8 mouse cellular contexts compared by ENCODE assay signal in genomic region chr11:69072666-69073064, GRCm38 (mm10). TPM values are rescaled to one million over a fixed set of nuclear protein-coding genes. Genes with fewer than 3 reads are reported as not detected.
DNase-seq lines count a peak whose midpoint lies in the region; ATAC-seq lines count a peak whose summit lies in the region.

No protein-coding gene starts in this region.

- 10% methylated on average over 9 of the region's 9 CpGs for WGBS in kidney, embryonic 16.5 days
- 13% methylated on average over 9 of the region's 9 CpGs for WGBS in embryonic facial prominence, embryonic 13.5 days
- WGBS in intestine, embryonic 15.5 days: 5% methylated on average over 9 of the region's 9 CpGs
- 8% methylated on average over 9 of the region's 9 CpGs for WGBS in neural tube, embryonic 12.5 days

- H3K36me3 ChIP-seq in kidney, embryonic 16.5 days (ENCODE audit: insufficient read depth, low read length): no peaks in the 10 kb centered on the region
- no peaks in the 10 kb centered on the region for H3K36me3 ChIP-seq in embryonic facial prominence, embryonic 13.5 days
- no peaks in the 10 kb centered on the region for H3K36me3 ChIP-seq in intestine, embryonic 15.5 days
- H3K36me3 ChIP-seq in neural tube, embryonic 12.5 days: no peaks in the 10 kb centered on the region

- no peaks in the 10 kb centered on the region for H3K27me3 ChIP-seq in kidney, embryonic 16.5 days (ENCODE audit: insufficient read depth, low read length)
- no peaks in the 10 kb centered on the region for H3K27me3 ChIP-seq in embryonic facial prominence, embryonic 13.5 days
- no peaks in the 10 kb centered on the region for H3K27me3 ChIP-seq in intestine, embryonic 15.5 days (replicated peaks)
- no peaks in the 10 kb centered on the region for H3K27me3 ChIP-seq in neural tube, embryonic 12.5 days (replicated peaks)

- no peak for DNase-seq in kidney, postnatal 14 days
- DNase-seq in frontal cortex, adult 2 months (ENCODE audit: extremely low spot score in 1 of 2, low spot score in 1 of 2): no peak
- no peak for DNase-seq in c-Kit-positive CD71-positive TER-119-positive erythroid progenitor cells, embryonic 14.5 days (ENCODE audit: low spot score)

- peak overlapping the region; percentile 41 for H3K4me3 ChIP-seq in kidney, embryonic 16.5 days (ENCODE audit: low read length)
- H3K4me3 ChIP-seq in embryonic facial prominence, embryonic 13.5 days: peak overlapping the region; percentile 29
- peak overlapping the region; percentile 22 for H3K4me3 ChIP-seq in intestine, embryonic 15.5 days (replicated peaks)
- peak overlapping the region; percentile 28 for H3K4me3 ChIP-seq in neural tube, embryonic 12.5 days

- no peak for ATAC-seq in kidney, embryonic 16.5 days (ENCODE audit: low FRiP score, low TSS enrichment)
- no peak for ATAC-seq in embryonic facial prominence, embryonic 13.5 days (ENCODE audit: insufficient number of reproducible peaks, insufficient read depth, low FRiP score, low TSS enrichment, low read depth)
- no peak for ATAC-seq in intestine, embryonic 15.5 days
- no peak for ATAC-seq in neural tube, embryonic 12.5 days (ENCODE audit: low FRiP score, low read depth)
- ATAC-seq in CD4-positive, CD25-positive, alpha-beta regulatory T cell, adult 4 months: no peak

- H3K4me2 ChIP-seq in kidney, embryonic 16.5 days (replicated peaks; ENCODE audit: low read depth, low read length): peak overlapping the region; percentile 55
- H3K4me2 ChIP-seq in embryonic facial prominence, embryonic 13.5 days: peak overlapping the region; percentile 81
- H3K4me2 ChIP-seq in intestine, embryonic 15.5 days (replicated peaks): peak overlapping the region; percentile 63
- peak overlapping the region; percentile 61 for H3K4me2 ChIP-seq in neural tube, embryonic 12.5 days (replicated peaks)

- peak overlapping the region; percentile 69 for H3K9ac ChIP-seq in kidney, embryonic 16.5 days (replicated peaks; ENCODE audit: low read length)
- peak overlapping the region; percentile 62 for H3K9ac ChIP-seq in embryonic facial prominence, embryonic 13.5 days
- peak overlapping the region; percentile 37 for H3K9ac ChIP-seq in intestine, embryonic 15.5 days
- H3K9ac ChIP-seq in neural tube, embryonic 12.5 days: peak overlapping the region; percentile 62

- peaks cover 16% of the 10 kb centered on the region for H3K4me1 ChIP-seq in kidney, embryonic 16.5 days (ENCODE audit: insufficient read depth, low read length)
- H3K4me1 ChIP-seq in embryonic facial prominence, embryonic 13.5 days: peaks cover 28% of the 10 kb centered on the region
- H3K4me1 ChIP-seq in intestine, embryonic 15.5 days (replicated peaks): peaks cover 19% of the 10 kb centered on the region
- H3K4me1 ChIP-seq in neural tube, embryonic 12.5 days: peaks cover 15% of the 10 kb centered on the region; the same call in 1 of the 2 replicates

- H3K9me3 ChIP-seq in kidney, embryonic 16.5 days (ENCODE audit: low read length): no peaks in the 10 kb centered on the region
- H3K9me3 ChIP-seq in embryonic facial prominence, embryonic 13.5 days: no peaks in the 10 kb centered on the region
- no peaks in the 10 kb centered on the region for H3K9me3 ChIP-seq in intestine, embryonic 15.5 days
- H3K9me3 ChIP-seq in neural tube, embryonic 12.5 days: no peaks in the 10 kb centered on the region

- peak overlapping the region; percentile 94 for H3K27ac ChIP-seq in kidney, embryonic 16.5 days (ENCODE audit: low read length)
- H3K27ac ChIP-seq in embryonic facial prominence, embryonic 13.5 days: peak overlapping the region; percentile 90
- H3K27ac ChIP-seq in intestine, embryonic 15.5 days: peak overlapping the region; percentile 73
- no peak overlapping the region for H3K27ac ChIP-seq in neural tube, embryonic 12.5 days

RNA-seq across cellular contexts. Expression of gene Tmem107, which starts 2.1 kb away (rescaled TPM):
- 61.0 and 68.1 TPM in 2 replicates for polyA plus RNA-seq in kidney, embryonic 16.5 days (2015; fragmentation: Nextera tagmentation; extraction: Ambion mirVana)
- 47.2 and 48.2 TPM in 2 replicates for polyA plus RNA-seq in embryonic facial prominence, embryonic 13.5 days (2015; fragmentation: Nextera tagmentation; extraction: Ambion mirVana)
- polyA plus RNA-seq in intestine, embryonic 15.5 days (2015; fragmentation: Nextera tagmentation; extraction: Ambion mirVana): 43.7 and 47.6 TPM in 2 replicates
- polyA plus RNA-seq in neural tube, embryonic 12.5 days (2016; fragmentation: Nextera tagmentation; extraction: Ambion mirVana): 36.1 and 39.8 TPM in 2 replicates
- 22.0 and 23.5 TPM in 2 replicates for polyA plus RNA-seq in frontal cortex, adult 2 months (2012; rRNA removed)
- polyA plus RNA-seq in CD4-positive, CD25-positive, alpha-beta regulatory T cell, adult 4 months (2017; shearing (Covaris generic)): 1 to 10 TPM; 2.4 to 4.2 TPM

RNA-seq across cellular contexts. Expression of gene Borcs6, which starts 13.1 kb away (rescaled TPM):
- polyA plus RNA-seq in kidney, embryonic 16.5 days (2015; fragmentation: Nextera tagmentation; extraction: Ambion mirVana): 8.0 and 9.1 TPM in 2 replicates
- polyA plus RNA-seq in embryonic facial prominence, embryonic 13.5 days (2015; fragmentation: Nextera tagmentation; extraction: Ambion mirVana): 8.9 and 10.3 TPM in 2 replicates
- polyA plus RNA-seq in intestine, embryonic 15.5 days (2015; fragmentation: Nextera tagmentation; extraction: Ambion mirVana): 8.6 and 8.9 TPM in 2 replicates
- 17.9 and 18.9 TPM in 2 replicates for polyA plus RNA-seq in neural tube, embryonic 12.5 days (2016; fragmentation: Nextera tagmentation; extraction: Ambion mirVana)
- polyA plus RNA-seq in frontal cortex, adult 2 months (2012; rRNA removed): 28.6 and 32.0 TPM in 2 replicates
- polyA plus RNA-seq in CD4-positive, CD25-positive, alpha-beta regulatory T cell, adult 4 months (2017; shearing (Covaris generic)): 1 to 10 TPM; 1.0 to 1.4 TPM

RNA-seq across cellular contexts. Expression of gene Vamp2, which starts 15.6 kb away (rescaled TPM):
- polyA plus RNA-seq in kidney, embryonic 16.5 days (2015; fragmentation: Nextera tagmentation; extraction: Ambion mirVana): 81.5 and 114 TPM in 2 replicates
- polyA plus RNA-seq in embryonic facial prominence, embryonic 13.5 days (2015; fragmentation: Nextera tagmentation; extraction: Ambion mirVana): 91.5 and 101 TPM in 2 replicates
- 61.8 and 64.2 TPM in 2 replicates for polyA plus RNA-seq in intestine, embryonic 15.5 days (2015; fragmentation: Nextera tagmentation; extraction: Ambion mirVana)
- 149 and 174 TPM in 2 replicates for polyA plus RNA-seq in neural tube, embryonic 12.5 days (2016; fragmentation: Nextera tagmentation; extraction: Ambion mirVana)
- 1,200 and 1,339 TPM in 2 replicates for polyA plus RNA-seq in frontal cortex, adult 2 months (2012; rRNA removed)
- 10 to 100 TPM; 26.0 to 35.9 TPM for polyA plus RNA-seq in CD4-positive, CD25-positive, alpha-beta regulatory T cell, adult 4 months (2017; shearing (Covaris generic))

RNA-seq across cellular contexts. Expression of gene Per1, which starts 22.4 kb away (rescaled TPM):
- 11.4 and 15.6 TPM in 2 replicates for polyA plus RNA-seq in kidney, embryonic 16.5 days (2015; fragmentation: Nextera tagmentation; extraction: Ambion mirVana)
- 11.1 and 11.5 TPM in 2 replicates for polyA plus RNA-seq in embryonic facial prominence, embryonic 13.5 days (2015; fragmentation: Nextera tagmentation; extraction: Ambion mirVana)
- 11.9 and 15.6 TPM in 2 replicates for polyA plus RNA-seq in intestine, embryonic 15.5 days (2015; fragmentation: Nextera tagmentation; extraction: Ambion mirVana)
- polyA plus RNA-seq in neural tube, embryonic 12.5 days (2016; fragmentation: Nextera tagmentation; extraction: Ambion mirVana): 7.4 and 9.0 TPM in 2 replicates
- 42.7 and 55.8 TPM in 2 replicates for polyA plus RNA-seq in frontal cortex, adult 2 months (2012; rRNA removed)
- 1 to 10 TPM; 4.5 to 6.6 TPM for polyA plus RNA-seq in CD4-positive, CD25-positive, alpha-beta regulatory T cell, adult 4 months (2017; shearing (Covaris generic))

RNA-seq across cellular contexts. Expression of gene Aurkb, which starts 27.2 kb away (rescaled TPM):
- 176 and 177 TPM in 2 replicates for polyA plus RNA-seq in kidney, embryonic 16.5 days (2015; fragmentation: Nextera tagmentation; extraction: Ambion mirVana)
- polyA plus RNA-seq in embryonic facial prominence, embryonic 13.5 days (2015; fragmentation: Nextera tagmentation; extraction: Ambion mirVana): 152 and 153 TPM in 2 replicates
- 133 and 135 TPM in 2 replicates for polyA plus RNA-seq in intestine, embryonic 15.5 days (2015; fragmentation: Nextera tagmentation; extraction: Ambion mirVana)
- polyA plus RNA-seq in neural tube, embryonic 12.5 days (2016; fragmentation: Nextera tagmentation; extraction: Ambion mirVana): 95.5 and 98.4 TPM in 2 replicates
- polyA plus RNA-seq in frontal cortex, adult 2 months (2012; rRNA removed): 0.96 and 1.1 TPM in 2 replicates
- polyA plus RNA-seq in CD4-positive, CD25-positive, alpha-beta regulatory T cell, adult 4 months (2017; shearing (Covaris generic)): 10 to 100 TPM in 1 of 2 experiments, 1 to 10 TPM in 1; 9.0 to 17.8 TPM
